Mouse (Mus musculus) hindbrain, embryonic 13.5 days (tissue): ENCODE results near the gene Clstn2. TPM values are rescaled to one million over a fixed set of nuclear protein-coding genes. Genes with fewer than 3 reads are reported as not detected.

Source experiments
- ATAC-seq: fragments of 200-750 bp; cut with Nextera tagmentation; 2 replicates; pipeline ENCODE4 v1.8.0; 2017; ENCODE audit warnings: moderate TSS enrichment; ENCODE audit not compliant: low FRiP score
- H3K27ac ChIP-seq: fragments of 300-500 bp; sonication (generic); 2 replicates; pipeline ENCODE4 v1.5.1; 2015; ENCODE audit warnings: inconsistent platforms, mild to moderate bottlenecking, moderate library complexity
- H3K27me3 ChIP-seq: fragments of 300-500 bp; sonication (generic); 2 replicates; pipeline ENCODE4 v1.6.1; 2015; ENCODE audit warnings: mild to moderate bottlenecking, inconsistent platforms
- H3K36me3 ChIP-seq: fragments of 300-500 bp; sonication (generic); 2 replicates; pipeline ENCODE4 v1.6.1; 2015; ENCODE audit warnings: mild to moderate bottlenecking, inconsistent platforms
- H3K4me1 ChIP-seq: fragments of 300-500 bp; sonication (generic); replicated peaks from 2 replicates; pipeline ENCODE4 v1.6.1; 2015; ENCODE audit warnings: inconsistent platforms
- H3K4me2 ChIP-seq: fragments of 300-500 bp; sonication (generic); 2 replicates; pipeline ENCODE4 v1.6.1; 2015; ENCODE audit warnings: inconsistent platforms, mild to moderate bottlenecking, moderate library complexity
- H3K4me3 ChIP-seq: fragments of 300-500 bp; sonication (generic); 2 replicates; pipeline ENCODE4 v1.5.1; 2015; ENCODE audit warnings: mild to moderate bottlenecking, inconsistent platforms
- H3K9ac ChIP-seq: fragments of 300-500 bp; sonication (generic); 2 replicates; pipeline ENCODE4 v1.6.1; 2015; ENCODE audit warnings: mild to moderate bottlenecking, inconsistent platforms
- H3K9me3 ChIP-seq: fragments of 300-500 bp; sonication (generic); 2 replicates; pipeline ENCODE4 v1.6.1; 2016; ENCODE audit warnings: inconsistent platforms
- WGBS: fragments of 180-500 bp; shearing (Covaris S2); methylation state at CpG from one replicate; pipeline ENCODE4 v1.1.7; 2015; 5-methylcytosine and 5-hydroxymethylcytosine counted together
- polyA plus RNA-seq: library from polyadenylated mRNA; unstranded; fragments of >200 nt; fragmentation: Nextera tagmentation; extraction: Ambion mirVana; gene quantifications from 2 replicates; pipeline ENCODE4 v1.2.1, GENCODE M21; 2015

Clstn2 gene
- polyA plus RNA-seq, 1 experiment from 2014 or later, result 11.9 TPM

DNA sequence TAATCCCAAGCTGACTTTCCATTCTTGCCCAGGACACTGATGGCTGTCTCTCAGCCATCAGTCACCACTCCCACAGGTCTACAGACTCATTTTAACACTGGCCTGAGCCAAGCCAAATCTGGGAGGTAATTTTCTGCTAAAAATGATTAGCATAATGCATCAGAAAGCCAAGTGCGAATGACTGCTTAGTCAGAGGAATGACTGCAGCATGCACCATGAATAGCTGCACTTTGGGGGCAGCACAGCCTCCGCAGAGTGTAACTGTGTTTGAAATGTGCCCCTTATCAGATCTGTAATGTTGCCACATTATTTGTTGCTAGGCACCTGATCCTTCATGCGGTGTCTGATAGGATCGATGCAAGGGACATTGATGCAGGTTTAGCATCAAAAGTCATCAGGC lies 269.9 kb downstream of the Clstn2 start:
- Histone ChIP-seq H3K4me1 (peaks cover 2% of the 10 kb centered on the region; the same call in 1 of the 2 replicates), H3K9ac (no peak overlapping the region), H3K27me3 (no peaks in the 10 kb centered on the region), H3K36me3 (no peaks in the 10 kb centered on the region), H3K4me3 (no peak overlapping the region), H3K27ac (no peak overlapping the region), H3K9me3 (no peaks in the 10 kb centered on the region), H3K4me2 (no peak overlapping the region)
- 78% methylated on average over 4 of the region's 4 CpGs for WGBS
- ATAC-seq, result no peak

DNA sequence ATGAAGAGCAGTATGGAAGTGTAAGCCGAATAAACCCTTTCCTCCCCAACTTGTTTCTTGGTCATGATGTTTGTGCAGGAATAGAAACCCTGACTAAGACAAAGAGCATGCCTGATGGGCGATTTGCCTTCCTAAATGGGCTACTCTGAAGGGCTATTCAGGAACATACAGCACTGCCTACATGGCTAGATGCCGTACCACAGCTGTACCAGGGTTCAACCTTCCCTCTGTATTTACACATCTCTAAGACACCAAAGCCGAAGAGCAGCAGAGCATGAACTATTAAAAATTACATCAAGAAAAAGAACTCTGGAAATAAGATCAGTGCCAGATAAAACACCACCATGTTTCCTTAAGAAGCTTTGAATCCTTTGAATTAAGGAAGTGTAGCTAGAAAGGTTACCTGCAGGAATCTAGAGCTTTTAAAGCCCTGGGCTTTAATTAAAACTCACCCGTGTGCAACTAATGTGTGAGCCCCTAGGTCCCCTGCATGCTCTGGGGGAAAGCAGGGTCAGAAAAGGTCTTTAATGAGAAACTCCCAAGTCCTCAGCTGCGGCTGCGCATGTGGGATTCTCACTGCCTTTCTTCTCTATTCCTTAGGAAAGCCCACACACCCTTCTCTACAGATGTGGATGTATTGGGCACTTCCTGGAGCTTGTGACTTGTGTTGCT lies 277.2 kb downstream of the Clstn2 start:
- H3K9ac ChIP-seq, result no peak overlapping the region
- no peak overlapping the region for H3K4me2 ChIP-seq
- H3K27ac ChIP-seq, result no peak overlapping the region
- no peaks in the 10 kb centered on the region for H3K27me3 ChIP-seq
- 0 out of 2 replicates have a peak, but pooled peaks cover 2% of the 10 kb centered on the region for H3K4me1 ChIP-seq
- ATAC-seq, result no peak
- no peak overlapping the region for H3K4me3 ChIP-seq
- 79% methylated on average over 7 of the region's 7 CpGs for WGBS
- no peaks in the 10 kb centered on the region for H3K36me3 ChIP-seq
- no peaks in the 10 kb centered on the region for H3K9me3 ChIP-seq

DNA sequence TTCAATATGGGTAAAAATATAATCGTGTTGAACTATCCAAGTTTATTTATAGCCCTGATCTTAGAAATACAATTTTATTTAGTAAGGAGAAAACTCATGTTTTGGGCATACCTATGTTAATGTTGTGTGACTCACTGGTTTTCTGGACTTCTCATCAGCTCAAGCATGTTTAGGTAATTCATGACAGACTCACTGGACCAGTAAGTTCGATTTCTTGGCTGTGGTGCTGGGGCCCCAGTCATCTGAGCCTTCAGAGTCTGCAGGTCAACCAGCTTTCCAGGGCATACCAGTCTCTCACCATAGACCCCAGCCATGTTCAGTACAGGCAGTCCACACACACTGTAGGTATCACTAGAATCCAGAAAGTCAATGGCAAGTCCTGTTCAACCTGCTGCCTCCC lies 279.3 kb downstream of the Clstn2 start:
- Histone ChIP-seq H3K9ac (no peak overlapping the region), H3K36me3 (no peaks in the 10 kb centered on the region), H3K9me3 (no peaks in the 10 kb centered on the region), H3K4me2 (no peak overlapping the region), H3K4me3 (no peak overlapping the region), H3K27me3 (no peaks in the 10 kb centered on the region), H3K4me1 (no peaks in the 10 kb centered on the region), H3K27ac (no peak overlapping the region)
- 87% methylated on average over 2 of the region's 2 CpGs for whole genome bisulfite sequencing
- ATAC-seq, result no peak

DNA sequence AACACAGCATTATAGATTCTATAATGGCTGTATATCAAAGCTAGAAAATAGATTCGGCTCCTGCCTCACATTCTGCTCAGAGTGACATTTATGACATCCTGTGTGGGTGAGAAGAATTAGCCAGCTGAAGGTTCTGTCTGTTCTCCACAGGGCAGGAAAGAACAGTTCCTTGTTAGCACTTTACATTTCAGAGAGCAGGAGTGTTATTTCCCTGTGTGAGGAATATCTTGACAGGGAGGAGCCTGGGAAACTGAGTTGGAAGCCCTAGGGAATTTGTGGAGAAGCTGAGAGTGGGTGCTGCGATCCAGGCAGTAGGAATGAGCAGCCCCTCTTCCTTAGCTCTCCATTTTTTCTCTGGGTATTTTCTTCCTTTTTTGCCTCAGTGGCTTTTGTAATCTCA lies 286.4 kb downstream of the Clstn2 start:
- H3K4me2 ChIP-seq, result no peak overlapping the region
- WGBS, result 88% methylated on average over 2 of the region's 2 CpGs
- H3K27ac ChIP-seq, result no peak overlapping the region
- H3K9me3 ChIP-seq, result no peaks in the 10 kb centered on the region
- ATAC-seq, result no peak
- no peaks in the 10 kb centered on the region for H3K27me3 ChIP-seq
- H3K4me3 ChIP-seq, result no peak overlapping the region
- H3K4me1 ChIP-seq, result no peaks in the 10 kb centered on the region
- no peak overlapping the region for H3K9ac ChIP-seq
- H3K36me3 ChIP-seq, result no peaks in the 10 kb centered on the region

DNA sequence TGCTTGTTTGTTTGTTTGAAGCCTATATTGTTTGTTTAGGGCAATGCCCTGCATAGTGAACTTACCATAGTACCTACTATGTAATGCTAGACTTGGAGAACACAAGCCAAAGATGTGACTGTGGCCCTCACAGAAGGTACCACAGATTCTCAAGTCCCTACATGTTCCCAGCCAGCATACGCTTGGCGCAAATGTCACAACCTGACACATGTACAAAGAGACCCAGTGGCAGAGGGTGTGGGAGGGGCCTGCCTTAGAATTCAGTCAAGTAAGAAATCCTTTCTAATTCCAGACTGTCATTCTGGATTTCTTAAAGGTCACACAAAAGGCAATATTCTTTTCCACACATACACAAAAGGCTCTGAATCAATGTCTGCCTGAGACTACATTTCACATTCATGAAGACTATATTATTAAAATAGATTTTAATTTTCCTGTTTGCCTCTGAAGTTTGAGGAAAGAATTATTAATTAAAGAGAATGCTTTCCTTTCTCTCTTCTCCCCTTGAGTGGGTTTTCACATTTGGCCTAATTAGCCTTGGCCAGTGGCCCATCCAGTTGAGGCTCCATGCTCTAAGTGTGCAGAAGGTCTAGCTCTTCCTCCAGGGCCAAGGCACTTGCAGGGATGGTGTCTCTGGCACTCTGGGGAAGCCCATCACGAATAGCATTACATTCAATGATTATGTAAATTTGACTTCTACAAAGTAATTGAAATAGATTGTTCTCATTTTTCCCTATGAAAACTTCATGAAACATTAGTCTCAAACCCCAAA lies 305.1 kb downstream of the Clstn2 start:
- no peak for ATAC-seq
- Histone ChIP-seq H3K9ac (no peak overlapping the region), H3K4me3 (no peak overlapping the region), H3K9me3 (no peaks in the 10 kb centered on the region), H3K27ac (no peak overlapping the region), H3K27me3 (no peaks in the 10 kb centered on the region), H3K4me2 (no peak overlapping the region), H3K36me3 (no peaks in the 10 kb centered on the region), H3K4me1 (peaks cover 11% of the 10 kb centered on the region)
- 58% methylated on average over 3 of the region's 3 CpGs for WGBS

DNA sequence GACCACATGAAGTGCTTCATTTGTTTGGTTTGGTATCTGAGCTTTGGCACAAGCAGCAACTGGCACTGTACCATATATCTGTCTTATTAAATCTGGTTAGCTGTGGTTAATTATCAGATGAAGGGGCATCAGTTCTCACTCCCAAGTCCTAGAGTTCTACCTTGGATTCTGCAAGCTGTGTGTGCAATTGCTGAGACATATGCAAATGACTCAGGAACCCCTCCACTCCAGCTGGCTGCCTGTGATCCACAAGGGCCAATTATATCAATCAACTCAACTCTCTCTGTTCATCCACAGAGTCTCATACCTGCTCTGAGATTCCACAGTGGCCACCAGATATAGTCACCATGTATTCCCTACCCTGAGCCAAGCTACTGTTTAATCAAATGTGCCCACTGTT lies 315.3 kb downstream of the Clstn2 start:
- Histone ChIP-seq H3K27me3 (0 out of 2 replicates have a peak, but pooled peaks cover 3% of the 10 kb centered on the region), H3K4me1 (0 out of 2 replicates have a peak, but pooled peaks cover 5% of the 10 kb centered on the region), H3K27ac (no peak overlapping the region), H3K4me3 (no peak overlapping the region), H3K9ac (no peak overlapping the region), H3K4me2 (no peak overlapping the region), H3K9me3 (no peaks in the 10 kb centered on the region), H3K36me3 (no peaks in the 10 kb centered on the region)
- no peak for ATAC-seq

DNA sequence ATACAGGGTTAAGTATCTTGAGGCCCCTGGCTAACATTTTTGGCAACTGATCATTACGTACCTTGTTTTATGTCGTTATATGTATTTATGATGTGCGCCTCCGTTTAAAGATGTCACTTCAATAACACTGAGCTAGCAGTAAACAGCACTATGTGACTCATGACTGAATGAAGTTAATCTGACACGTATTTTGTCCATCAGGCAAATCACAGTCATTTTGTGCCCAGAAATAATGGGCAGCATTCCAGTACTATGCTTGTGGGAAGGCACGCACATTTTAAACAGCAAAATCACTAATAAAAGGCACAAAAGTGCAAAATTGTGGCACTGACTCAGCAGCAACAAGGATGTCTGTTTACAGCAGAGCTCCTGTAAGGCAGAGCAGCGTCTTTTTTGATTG lies 316.0 kb downstream of the Clstn2 start:
- no peaks in the 10 kb centered on the region for H3K36me3 ChIP-seq
- no peak overlapping the region for H3K9ac ChIP-seq
- H3K4me2 ChIP-seq, result no peak overlapping the region
- no peak for ATAC-seq
- H3K27ac ChIP-seq, result no peak overlapping the region
- no peaks in the 10 kb centered on the region for H3K4me1 ChIP-seq
- no peaks in the 10 kb centered on the region for H3K9me3 ChIP-seq
- H3K27me3 ChIP-seq, result 0 out of 2 replicates have a peak, but pooled peaks cover 3% of the 10 kb centered on the region
- H3K4me3 ChIP-seq, result no peak overlapping the region
- 78% methylated on average over 7 of the region's 7 CpGs for WGBS

DNA sequence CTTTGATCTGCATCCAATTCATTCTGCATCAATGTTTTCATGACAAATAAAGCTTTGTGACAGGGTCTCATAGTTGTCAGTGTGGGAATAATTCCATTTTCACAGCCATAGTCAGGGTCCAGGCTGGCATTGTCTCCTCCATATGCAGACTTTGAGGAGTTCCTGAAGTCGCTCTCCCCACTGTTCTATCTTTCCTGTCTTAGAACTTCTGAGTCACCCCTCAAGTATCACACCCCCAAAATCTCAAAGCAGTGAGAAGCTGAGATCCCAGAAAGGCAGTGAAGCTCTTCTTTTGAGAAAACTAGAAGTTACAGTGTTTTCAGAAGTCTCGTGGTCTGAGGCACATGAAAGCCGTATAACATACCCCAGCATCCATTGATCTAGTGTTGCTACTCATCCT lies 320.1 kb downstream of the Clstn2 start:
- 95% methylated on average over 3 of the region's 3 CpGs for WGBS
- no peak overlapping the region for H3K9ac ChIP-seq
- H3K9me3 ChIP-seq, result no peaks in the 10 kb centered on the region
- H3K36me3 ChIP-seq, result no peaks in the 10 kb centered on the region
- ATAC-seq, result no peak
- H3K4me2 ChIP-seq, result no peak overlapping the region
- no peak overlapping the region for H3K4me3 ChIP-seq
- no peak overlapping the region for H3K27ac ChIP-seq
- no peaks in the 10 kb centered on the region for H3K4me1 ChIP-seq
- 0 out of 2 replicates have a peak, but pooled peaks cover 3% of the 10 kb centered on the region for H3K27me3 ChIP-seq

DNA sequence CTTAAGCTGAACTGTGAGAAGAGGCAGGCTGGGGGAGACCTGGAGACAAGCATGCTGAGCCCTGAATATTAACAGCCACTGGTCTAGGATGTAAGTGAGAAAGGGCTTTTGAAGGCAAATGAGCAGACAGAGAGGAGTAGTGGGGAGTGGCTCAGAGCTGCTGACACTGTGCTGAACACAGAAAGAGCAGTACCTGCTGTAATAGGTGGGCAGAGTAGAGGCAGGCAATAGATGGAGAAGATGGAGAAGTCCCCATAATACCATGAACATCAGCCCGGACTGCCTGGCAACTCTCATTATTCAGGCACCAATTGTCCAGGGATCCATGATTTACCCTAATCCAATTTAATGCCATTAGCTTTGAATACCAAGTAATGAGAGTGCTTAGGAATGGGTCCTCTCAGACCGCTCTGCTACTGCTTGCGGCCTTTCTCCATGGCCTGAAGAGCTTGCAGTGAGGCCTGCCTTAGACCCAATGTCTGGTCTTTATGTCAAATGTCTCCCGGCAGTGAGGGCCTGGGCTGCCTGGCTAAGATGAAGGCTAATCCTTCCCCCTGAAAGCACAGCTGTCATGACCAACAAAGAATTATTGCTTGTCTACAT lies 329.0 kb downstream of the Clstn2 start:
- H3K4me1 ChIP-seq, result peaks cover 15% of the 10 kb centered on the region
- H3K9me3 ChIP-seq, result no peaks in the 10 kb centered on the region
- H3K27me3 ChIP-seq, result no peaks in the 10 kb centered on the region
- WGBS, result 45% methylated on average over 4 of the region's 4 CpGs
- no peak overlapping the region for H3K4me2 ChIP-seq
- peak; percentile 28; the same call in 1 of the 2 replicates for ATAC-seq
- H3K4me3 ChIP-seq, result no peak overlapping the region
- no peak overlapping the region for H3K9ac ChIP-seq
- peak overlapping the region; percentile 49 for H3K27ac ChIP-seq
- H3K36me3 ChIP-seq, result no peaks in the 10 kb centered on the region

DNA sequence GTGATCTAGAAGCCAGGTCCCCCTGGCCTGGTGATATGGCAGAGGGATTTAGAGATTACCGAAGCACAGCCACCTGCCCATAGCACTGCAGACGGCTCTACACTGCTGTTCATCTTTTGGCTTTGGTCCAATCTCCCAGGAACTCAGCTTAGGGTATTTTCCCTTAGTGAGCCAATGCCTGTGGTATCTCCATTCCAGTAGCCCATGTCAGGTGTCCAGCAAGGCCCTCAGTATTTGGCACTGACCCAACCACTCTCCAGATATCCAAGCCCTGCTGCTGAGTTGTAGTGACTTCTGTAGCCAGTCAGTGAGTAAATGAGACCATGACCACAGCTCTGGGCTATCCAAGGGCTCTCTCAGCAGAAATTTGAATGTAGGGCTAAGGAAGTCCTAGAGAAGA lies 330.0 kb downstream of the Clstn2 start:
- H3K27ac ChIP-seq, result no peak overlapping the region
- H3K4me2 ChIP-seq, result no peak overlapping the region
- no peaks in the 10 kb centered on the region for H3K9me3 ChIP-seq
- WGBS, result 73% methylated on average over 2 of the region's 2 CpGs
- H3K27me3 ChIP-seq, result no peaks in the 10 kb centered on the region
- peaks cover 15% of the 10 kb centered on the region for H3K4me1 ChIP-seq
- no peak for ATAC-seq
- H3K36me3 ChIP-seq, result no peaks in the 10 kb centered on the region
- no peak overlapping the region for H3K9ac ChIP-seq
- H3K4me3 ChIP-seq, result no peak overlapping the region

DNA sequence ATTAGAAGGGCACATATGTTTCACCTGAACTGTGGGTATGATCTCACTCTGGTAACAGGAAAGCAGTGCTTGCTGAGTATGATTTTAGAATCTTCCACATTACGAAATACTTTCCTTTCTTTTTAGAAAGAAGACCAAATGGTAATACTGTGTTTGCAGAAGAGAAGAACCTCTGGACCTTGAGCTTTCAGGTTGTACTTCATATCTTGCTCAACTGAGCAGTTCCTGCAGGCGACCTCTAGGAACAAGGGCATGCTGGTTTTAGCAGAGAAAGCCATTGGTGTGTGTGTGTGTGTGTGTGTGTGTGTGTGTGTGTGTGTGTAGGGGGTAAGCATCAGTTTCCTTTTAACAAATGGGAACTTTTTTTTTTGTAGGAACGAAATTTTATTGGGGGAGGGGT lies 333.0 kb downstream of the Clstn2 start:
- Histone ChIP-seq H3K4me2 (no peak overlapping the region), H3K4me3 (no peak overlapping the region), H3K4me1 (peaks cover 15% of the 10 kb centered on the region), H3K27me3 (no peaks in the 10 kb centered on the region), H3K36me3 (no peaks in the 10 kb centered on the region), H3K9ac (no peak overlapping the region), H3K9me3 (no peaks in the 10 kb centered on the region), H3K27ac (no peak overlapping the region)
- no peak for ATAC-seq
- 95% methylated on average over 3 of the region's 3 CpGs for WGBS

DNA sequence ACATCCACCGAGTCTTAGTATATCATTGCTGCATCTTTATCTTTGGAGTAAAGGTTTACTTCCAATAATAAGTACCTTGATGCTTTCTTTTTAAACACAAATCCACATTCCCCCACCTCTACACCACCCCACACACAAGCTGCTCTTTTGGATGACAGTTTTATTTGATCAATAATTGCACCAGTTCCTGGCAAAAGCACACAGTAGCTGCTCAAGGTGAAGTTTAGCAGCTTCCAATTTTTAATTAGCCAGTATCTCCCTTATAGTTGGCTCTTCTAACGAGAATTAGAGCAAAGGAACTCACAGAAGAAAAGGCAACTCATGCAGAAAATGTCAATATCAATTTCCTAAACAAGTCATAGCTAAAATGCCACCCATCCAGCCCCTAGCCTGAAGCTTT lies 334.0 kb downstream of the Clstn2 start:
- no peaks in the 10 kb centered on the region for H3K9me3 ChIP-seq
- H3K4me1 ChIP-seq, result peaks cover 12% of the 10 kb centered on the region
- H3K4me2 ChIP-seq, result no peak overlapping the region
- H3K36me3 ChIP-seq, result no peaks in the 10 kb centered on the region
- H3K4me3 ChIP-seq, result no peak overlapping the region
- H3K9ac ChIP-seq, result no peak overlapping the region
- no peaks in the 10 kb centered on the region for H3K27me3 ChIP-seq
- no peak overlapping the region for H3K27ac ChIP-seq
- 79% methylated on average over 2 of the region's 2 CpGs for WGBS
- no peak for ATAC-seq
